Mouse (Mus musculus) erythroblast, embryonic 14.5 days (primary cell): ENCODE measurements around the gene Coq2.

Experiments
- GATA1 ChIP-seq: IDR thresholded peaks from 2 replicates; pipeline ENCODE4 v1.6.1; 2012; ENCODE audit warnings: low read length, inconsistent platforms, mixed read lengths
- TAL1 ChIP-seq: IDR thresholded peaks from 3 replicates; pipeline ENCODE4 v1.6.1; 2012; ENCODE audit warnings: low read length, inconsistent platforms, mixed read lengths

DNA sequence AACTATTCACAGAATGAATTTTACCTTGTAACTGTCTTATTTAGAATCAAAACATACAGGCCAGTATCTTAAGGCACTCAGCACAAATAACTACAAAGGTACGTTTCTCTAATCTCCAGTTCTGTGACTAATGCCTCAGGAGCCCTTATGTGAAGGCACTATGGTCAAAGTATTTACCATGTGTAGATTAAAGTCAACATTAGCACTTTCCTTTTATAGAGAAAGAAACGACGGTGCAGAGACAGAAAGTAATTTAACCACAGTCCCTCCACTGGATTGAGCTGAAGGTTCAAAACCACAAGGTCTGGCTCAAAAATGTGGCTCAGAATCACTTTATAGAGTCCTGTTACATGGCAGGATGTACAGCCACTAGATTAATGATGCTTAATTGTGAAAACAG lies 3.0 kb downstream of the Coq2 start:
- no peak for TF ChIP-seq TAL1
- no peak for TF ChIP-seq GATA1
